Mouse (Mus musculus) CD4-positive, CD25-positive, alpha-beta regulatory T cell (primary cell): Measurements from ENCODE around the gene Pdx1. TPM values are rescaled to one million over a fixed set of nuclear protein-coding genes. Genes with fewer than 3 reads are reported as not detected.

Experiments
- polyA plus RNA-seq: library from polyadenylated mRNA; unstranded; fragments of 100-300 nt; shearing (Covaris generic); gene quantifications from one replicate; pipeline ENCODE4 v1.2.1, GENCODE M21; 2017

Pdx1 gene
- not detected for polyA plus RNA-seq

GRCm38 (mm10) chr5:147269926-147270672 lies at the start of gene Pdx1:
TSS of gene Pdx1 (plus strand) at chr5:147269959.

DNA sequence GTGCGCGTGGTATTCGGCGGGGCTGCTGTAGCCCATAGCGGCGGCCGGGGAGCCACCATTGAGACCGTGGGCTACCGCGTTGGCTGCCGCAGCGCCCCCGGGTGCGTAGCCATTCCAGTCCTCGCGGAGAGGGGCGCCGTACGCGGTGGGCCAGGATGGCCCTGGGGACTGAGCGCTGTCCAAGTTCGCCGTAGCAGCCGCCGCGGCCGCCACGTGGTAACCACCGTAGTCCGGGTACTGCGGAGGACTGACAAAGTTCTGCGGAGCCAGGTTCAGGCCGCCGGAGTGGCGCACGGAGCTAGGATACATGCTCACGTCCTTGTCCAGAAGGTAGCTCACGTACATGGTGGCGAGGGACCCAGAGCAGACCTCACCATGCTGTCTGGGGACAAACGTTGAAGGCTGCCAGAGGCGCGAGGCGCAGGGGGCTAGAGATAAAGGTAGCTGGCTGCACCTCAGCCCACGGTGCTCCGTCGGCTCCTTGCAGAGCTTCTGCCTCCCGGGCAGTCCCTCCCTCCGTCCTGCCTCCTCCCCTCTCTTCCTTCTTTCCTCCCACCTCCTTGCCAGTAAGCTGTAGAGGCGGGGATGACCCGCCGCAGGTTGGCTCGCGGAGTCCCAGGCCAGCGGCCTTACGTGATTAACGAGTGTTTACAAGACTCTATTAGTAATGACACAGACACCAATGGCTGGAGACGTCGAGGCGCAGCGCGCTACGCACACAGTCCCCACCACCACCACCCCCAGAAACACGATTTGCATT lies 37.1 kb downstream of the Pdx1 start, which contains the start of gene Cdx2:
Gene Cdx2, minus strand, starts transcription at position 633 of the 760 bp plus-strand sequence.

DNA sequence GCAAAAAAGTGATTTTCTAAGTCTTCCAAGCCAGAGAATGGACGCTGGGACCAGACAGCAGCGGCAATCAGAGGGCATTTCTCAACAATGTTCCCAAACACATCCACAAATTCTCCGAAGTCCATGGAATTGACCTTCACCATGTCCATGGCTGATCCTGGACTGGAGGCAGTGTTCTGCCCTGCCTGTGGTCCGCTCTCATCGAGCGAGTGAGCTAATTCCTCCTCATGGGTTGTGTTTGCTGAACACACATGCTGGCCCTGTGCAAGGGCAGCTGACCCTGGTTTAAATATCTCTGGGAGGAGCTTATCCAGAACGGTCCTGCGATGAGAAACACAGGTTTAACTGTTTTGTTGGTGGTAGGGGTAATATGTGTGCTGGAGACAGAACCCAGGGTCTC lies 52.4 kb downstream of the Pdx1 start, which contains the start of gene Urad:
Gene Urad, minus strand, starts transcription at position 258 of the 400 bp plus-strand sequence.

Other genes with a start within 250 kb of the Pdx1 start
- gene Lnx2, start 193.4 kb upstream of the Pdx1 start, polyA plus RNA-seq, result 39.5 TPM
- 143 TPM for gene Polr1d, start 192.9 kb upstream of the Pdx1 start, polyA plus RNA-seq
- gene Gsx1, start 81.3 kb upstream of the Pdx1 start, polyA plus RNA-seq, result not detected
- gene Cdx2, start 37.3 kb downstream of the Pdx1 start, polyA plus RNA-seq, result not detected
- gene Urad, start 52.5 kb downstream of the Pdx1 start, polyA plus RNA-seq, result not detected
- 0.11 TPM for gene Flt3, start 130.5 kb downstream of the Pdx1 start, polyA plus RNA-seq
- gene Pan3, start 160.2 kb downstream of the Pdx1 start, polyA plus RNA-seq, result 47.8 TPM